Mouse (Mus musculus) heart, embryonic 11.5 days (tissue): ENCODE measurements at regions not wholly inside any gene's neighbourhood (a gene's known extent, or its start where the extent isn't known, plus 50 kb on each side); places are given as distances from the start of the nearest gene placed in this dataset.
"Not testable (repeated sequence)": the region's sequence is repeated elsewhere in the genome, so short reads cannot be mapped to it uniquely, and the experiment has no call there.

Experiments
- ATAC-seq: fragments of 200-750 bp; cut with Nextera tagmentation; replicated peaks from 2 replicates; pipeline ENCODE4 v1.8.0; 2017; ENCODE audit warnings: moderate library complexity; ENCODE audit not compliant: insufficient number of reproducible peaks, low FRiP score, low TSS enrichment
- H3K27ac ChIP-seq: fragments of 300-500 bp; sonication (generic); 2 replicates; pipeline ENCODE4 v1.5.1; 2014; ENCODE audit warnings: mild to moderate bottlenecking, low read depth, low read length
- H3K27me3 ChIP-seq: fragments of 300-500 bp; sonication (generic); 2 replicates; pipeline ENCODE4 v1.6.1; 2014; ENCODE audit warnings: mild to moderate bottlenecking, low read length, mixed read lengths; ENCODE audit not compliant: control insufficient read depth, insufficient read depth
- H3K36me3 ChIP-seq: fragments of 300-500 bp; sonication (generic); 2 replicates; pipeline ENCODE4 v1.6.1; 2014; ENCODE audit warnings: mild to moderate bottlenecking, low read length, moderate library complexity, mixed read lengths; ENCODE audit not compliant: control insufficient read depth, insufficient read depth
- H3K4me1 ChIP-seq: fragments of 300-500 bp; sonication (generic); 2 replicates; pipeline ENCODE4 v1.6.1; 2014; ENCODE audit warnings: low read length; ENCODE audit not compliant: control insufficient read depth, insufficient read depth
- H3K4me2 ChIP-seq: fragments of 300-500 bp; sonication (generic); 2 replicates; pipeline ENCODE4 v1.6.1; 2014; ENCODE audit warnings: mild to moderate bottlenecking, moderate library complexity
- H3K4me3 ChIP-seq: fragments of 300-500 bp; sonication (generic); 2 replicates; pipeline ENCODE4 v1.5.1; 2014; ENCODE audit warnings: low read depth, low read length
- H3K9ac ChIP-seq: fragments of 300-500 bp; sonication (generic); 2 replicates; pipeline ENCODE4 v1.6.1; 2014; ENCODE audit warnings: mild to moderate bottlenecking, low read depth, low read length, moderate library complexity
- H3K9me3 ChIP-seq: fragments of 300-500 bp; sonication (generic); replicated peaks from 2 replicates; pipeline ENCODE4 v1.6.1; 2016; ENCODE audit warnings: low read length; ENCODE audit not compliant: control insufficient read depth
- WGBS: fragments of 180-500 bp; shearing (Covaris S2); extraction: QIAGEN DNeasy Blood & Tissue Kit; methylation state at CpG from one replicate; pipeline ENCODE4 v1.1.7; 2014; ENCODE audit not compliant: insufficient replicate concordance; 5-methylcytosine and 5-hydroxymethylcytosine counted together

- no peak overlapping the region for H3K9ac ChIP-seq
- H3K4me1 ChIP-seq: no peaks in the 10 kb centered on the region
- no peak overlapping the region for H3K27ac ChIP-seq
- WGBS: 74% methylated on average over 1 of the region's 1 CpGs
- no peak overlapping the region for H3K4me3 ChIP-seq
- no peak for ATAC-seq
- no peaks in the 10 kb centered on the region for H3K27me3 ChIP-seq
- H3K4me2 ChIP-seq: no peak overlapping the region
- no peaks in the 10 kb centered on the region for H3K36me3 ChIP-seq
- no peaks in the 10 kb centered on the region for H3K9me3 ChIP-seq
These were observed 306.8 kb upstream of the Ercc4 start for GRCm38 (mm10) chr16:12802651-12803050.

GRCm38 (mm10) chr16:12807351-12807871, 302.1 kb upstream of the Ercc4 start:
- Histone ChIP-seq H3K36me3 (no peaks in the 10 kb centered on the region), H3K4me2 (no peak overlapping the region), H3K9me3 (no peaks in the 10 kb centered on the region), H3K9ac (no peak overlapping the region), H3K4me1 (no peaks in the 10 kb centered on the region), H3K27ac (no peak overlapping the region), H3K27me3 (no peaks in the 10 kb centered on the region), H3K4me3 (no peak overlapping the region)
- 55% methylated on average over 8 of the region's 8 CpGs for whole genome bisulfite sequencing
- ATAC-seq: no peak

- no peak for ATAC-seq
- H3K9me3 ChIP-seq: no peaks in the 10 kb centered on the region
- 68% methylated on average over 2 of the region's 2 CpGs for WGBS
- no peak overlapping the region for H3K4me3 ChIP-seq
- no peak overlapping the region for H3K27ac ChIP-seq
- no peak overlapping the region for H3K4me2 ChIP-seq
- no peaks in the 10 kb centered on the region for H3K27me3 ChIP-seq
- H3K9ac ChIP-seq: no peak overlapping the region
- no peaks in the 10 kb centered on the region for H3K4me1 ChIP-seq
- no peaks in the 10 kb centered on the region for H3K36me3 ChIP-seq
These were observed 298.4 kb upstream of the Ercc4 start for GRCm38 (mm10) chr16:12811088-12811487.

GRCm38 (mm10) chr16:12824646-12825045, 284.8 kb upstream of the Ercc4 start:
- H3K4me2 ChIP-seq: no peak overlapping the region
- H3K9ac ChIP-seq: no peak overlapping the region
- WGBS: 78% methylated on average over 6 of the region's 6 CpGs
- no peaks in the 10 kb centered on the region for H3K36me3 ChIP-seq
- no peaks in the 10 kb centered on the region for H3K9me3 ChIP-seq
- no peaks in the 10 kb centered on the region for H3K27me3 ChIP-seq
- H3K4me1 ChIP-seq: no peaks in the 10 kb centered on the region
- ATAC-seq: no peak
- H3K27ac ChIP-seq: no peak overlapping the region
- no peak overlapping the region for H3K4me3 ChIP-seq

GRCm38 (mm10) chr16:12826222-12826621, 283.3 kb upstream of the Ercc4 start:
- Histone ChIP-seq H3K27ac (no peak overlapping the region), H3K4me3 (no peak overlapping the region), H3K9ac (no peak overlapping the region), H3K27me3 (no peaks in the 10 kb centered on the region), H3K36me3 (no peaks in the 10 kb centered on the region), H3K4me2 (no peak overlapping the region), H3K4me1 (no peaks in the 10 kb centered on the region), H3K9me3 (no peaks in the 10 kb centered on the region)
- 50% methylated on average over 8 of the region's 8 CpGs for WGBS
- ATAC-seq: no peak

GRCm38 (mm10) chr16:12831308-12831707, 278.2 kb upstream of the Ercc4 start:
- not testable (repeated sequence) for H3K27me3 ChIP-seq, H3K4me1 ChIP-seq, H3K4me3 ChIP-seq, H3K9me3 ChIP-seq, H3K4me2 ChIP-seq, H3K9ac ChIP-seq, H3K27ac ChIP-seq, ATAC-seq, H3K36me3 ChIP-seq
- WGBS: 59% methylated on average over 1 of the region's 1 CpGs

GRCm38 (mm10) chr16:12856356-12856755, 253.1 kb upstream of the Ercc4 start:
- no peaks in the 10 kb centered on the region for H3K4me1 ChIP-seq
- H3K9me3 ChIP-seq: no peaks in the 10 kb centered on the region
- whole genome bisulfite sequencing: 80% methylated on average over 1 of the region's 1 CpGs
- H3K9ac ChIP-seq: no peak overlapping the region
- H3K4me2 ChIP-seq: no peak overlapping the region
- no peak overlapping the region for H3K27ac ChIP-seq
- H3K36me3 ChIP-seq: no peaks in the 10 kb centered on the region
- no peak overlapping the region for H3K4me3 ChIP-seq
- no peak for ATAC-seq
- H3K27me3 ChIP-seq: no peaks in the 10 kb centered on the region

GRCm38 (mm10) chr16:12859714-12860355, 249.6 kb upstream of the Ercc4 start:
- Histone ChIP-seq H3K4me2 (no peak overlapping the region), H3K9me3 (no peaks in the 10 kb centered on the region), H3K27me3 (no peaks in the 10 kb centered on the region), H3K36me3 (no peaks in the 10 kb centered on the region), H3K27ac (no peak overlapping the region), H3K9ac (no peak overlapping the region), H3K4me1 (no peaks in the 10 kb centered on the region), H3K4me3 (no peak overlapping the region)
- 62% methylated on average over 5 of the region's 5 CpGs for WGBS
- no peak for ATAC-seq

GRCm38 (mm10) chr16:12862561-12862960, 246.9 kb upstream of the Ercc4 start:
- Histone ChIP-seq H3K36me3 (no peaks in the 10 kb centered on the region), H3K9ac (no peak overlapping the region), H3K27ac (no peak overlapping the region), H3K4me1 (no peaks in the 10 kb centered on the region), H3K4me3 (no peak overlapping the region), H3K9me3 (no peaks in the 10 kb centered on the region), H3K27me3 (no peaks in the 10 kb centered on the region), H3K4me2 (no peak overlapping the region)
- WGBS: 39% methylated on average over 5 of the region's 5 CpGs
- ATAC-seq: no peak
